Mouse (Mus musculus) ES-E14 (cell line): ENCODE measurements around the gene Dapk1. TPM values are rescaled to one million over a fixed set of nuclear protein-coding genes. Genes with fewer than 3 reads are reported as not detected.

ENCODE experiments used
- DNase-seq: peaks from one replicate; pipeline ENCODE4 v3.0.0-alpha.2; 2013; ENCODE audit warnings: low read depth, low spot score
- H3K27ac ChIP-seq: 2 replicates; pipeline ENCODE4 v1.5.1; 2012; ENCODE audit warnings: low read depth, mild to moderate bottlenecking, low read length, moderate library complexity, mixed read lengths; ENCODE audit not compliant: poor library complexity, insufficient read depth, severe bottlenecking
- H3K36me3 ChIP-seq: 2 replicates; pipeline ENCODE4 v1.6.1; 2012; ENCODE audit warnings: mild to moderate bottlenecking, low read length, moderate library complexity, mixed read lengths; ENCODE audit not compliant: control insufficient read depth, poor library complexity, insufficient read depth, severe bottlenecking
- H3K4me1 ChIP-seq, 2 experiments: fragments of 150-350 bp in 1 of 2; sonication (generic) in 1 of 2; 2 replicates each; pipeline ENCODE4 v1.6.1; 2012; ENCODE audit warnings: low read length in 2 of 2, mild to moderate bottlenecking in 1 of 2, mixed read lengths in 1 of 2; ENCODE audit not compliant: control insufficient read depth in 2 of 2, insufficient read depth in 2 of 2, poor library complexity in 1 of 2
- H3K4me3 ChIP-seq, 2 experiments: fragments of 150-350 bp in 1 of 2; sonication (generic) in 1 of 2; 2 replicates each; pipeline ENCODE4 v1.5.1; 2012; ENCODE audit warnings: low read length in 2 of 2, low read depth in 1 of 2, mild to moderate bottlenecking in 1 of 2, mixed read lengths in 1 of 2; ENCODE audit not compliant: insufficient read depth in 1 of 2, poor library complexity in 1 of 2, severe bottlenecking in 1 of 2
- H3K9ac ChIP-seq: 2 replicates; pipeline ENCODE4 v1.6.1; 2012; ENCODE audit warnings: low read depth, mild to moderate bottlenecking, low read length, mixed read lengths; ENCODE audit not compliant: poor library complexity, insufficient read depth, severe bottlenecking
- H3K9me3 ChIP-seq: fragments of 150-350 bp; sonication (generic); 2 replicates; pipeline ENCODE4 v1.6.1; 2012; ENCODE audit warnings: low read depth, mild to moderate bottlenecking, low read length; ENCODE audit not compliant: control insufficient read depth, insufficient read depth
- CHD2 ChIP-seq: IDR thresholded peaks from 2 replicates; pipeline ENCODE4 v1.6.1; 2014; ENCODE audit warnings: mild to moderate bottlenecking, low read depth, low read length, inconsistent platforms
- HCFC1 ChIP-seq: IDR thresholded peaks from 2 replicates; pipeline ENCODE4 v1.6.1; 2012; ENCODE audit warnings: low read length, inconsistent platforms, borderline replicate concordance; ENCODE audit not compliant: insufficient read depth
- MAFK ChIP-seq: IDR thresholded peaks from 2 replicates; pipeline ENCODE4 v1.6.1; 2014; ENCODE audit warnings: mild to moderate bottlenecking, low read depth, low read length, inconsistent platforms; ENCODE audit not compliant: insufficient read depth
- ZC3H11A ChIP-seq: IDR thresholded peaks from 2 replicates; pipeline ENCODE4 v1.6.1; 2012; ENCODE audit warnings: low read depth, mild to moderate bottlenecking, inconsistent platforms, low read length, borderline replicate concordance
- ZNF384 ChIP-seq: IDR thresholded peaks from 2 replicates; pipeline ENCODE4 v1.6.1; 2012; ENCODE audit warnings: low read depth, low read length, inconsistent platforms
- in situ Hi-C, 2 experiments: fragments of 600-800 bp; cut with MboI; formaldehyde crosslinking; loops; one replicate each; pipeline ENCODE4 v1.15.1; 2025; ENCODE audit warnings: low sequenced_read_pairs in 2 of 2, inconsistent platforms in 1 of 2; ENCODE audit not compliant: unreplicated experiment in 2 of 2
- total RNA-seq: library from RNA; depleted of rRNA; stranded (reverse); fragments of 300-350 nt; gene quantifications from 2 replicates; pipeline ENCODE4 v1.2.3, GENCODE M21; 2012

Gene Dapk1
- total RNA-seq, 1 experiment, result 18.2 TPM

GRCm38 (mm10) chr13:60664058-60664457 lies 62.3 kb downstream of the Dapk1 start:
- Histone ChIP-seq H3K4me1 (no peaks in the 10 kb centered on the region), H3K36me3 (no peaks in the 10 kb centered on the region), H3K27ac (no peak overlapping the region), H3K9me3 (no peaks in the 10 kb centered on the region), H3K4me3 (no peak overlapping the region), H3K9ac (no peak overlapping the region)
- TF ChIP-seq HCFC1 (no peak), ZNF384 (no peak)
- DNase-seq, result no peak
- in situ Hi-C loops, result no loop called here

GRCm38 (mm10) chr13:60664816-60665215 lies 63.1 kb downstream of the Dapk1 start:
- Histone ChIP-seq H3K9me3 (no peaks in the 10 kb centered on the region), H3K9ac (no peak overlapping the region), H3K4me1 (no peaks in the 10 kb centered on the region), H3K4me3 (no peak overlapping the region), H3K36me3 (no peaks in the 10 kb centered on the region), H3K27ac (no peak overlapping the region)
- DNase-seq, result no peak
- TF ChIP-seq ZC3H11A, result no peak
- TF ChIP-seq MAFK, result no peak
- no peak for TF ChIP-seq CHD2
- TF ChIP-seq HCFC1, result no peak
- TF ChIP-seq ZNF384, result no peak
- in situ Hi-C loops, result no loop called here

GRCm38 (mm10) chr13:60665402-60665801 lies 63.7 kb downstream of the Dapk1 start:
- TF ChIP-seq CHD2 (no peak), HCFC1 (no peak), MAFK (no peak), ZNF384 (no peak), ZC3H11A (no peak)
- Histone ChIP-seq H3K4me1 (no peaks in the 10 kb centered on the region), H3K9ac (no peak overlapping the region), H3K36me3 (no peaks in the 10 kb centered on the region), H3K27ac (no peak overlapping the region), H3K9me3 (no peaks in the 10 kb centered on the region), H3K4me3 (no peak overlapping the region)
- DNase-seq, result no peak
- in situ Hi-C loops, result no loop called here

GRCm38 (mm10) chr13:60668036-60668435 lies 66.3 kb downstream of the Dapk1 start:
- in situ Hi-C loops, result no loop called here
- Histone ChIP-seq H3K9me3 (no peaks in the 10 kb centered on the region), H3K4me3 (no peak overlapping the region), H3K4me1 (no peaks in the 10 kb centered on the region), H3K9ac (no peak overlapping the region), H3K27ac (no peak overlapping the region), H3K36me3 (no peaks in the 10 kb centered on the region)
- no peak for DNase-seq
- TF ChIP-seq MAFK, result no peak
- TF ChIP-seq ZC3H11A, result no peak
- TF ChIP-seq ZNF384, result no peak
- TF ChIP-seq HCFC1, result no peak

- in situ Hi-C loops, result no loop called here
- no peak for DNase-seq
- no peak overlapping the region for H3K9ac ChIP-seq
- no peaks in the 10 kb centered on the region for H3K36me3 ChIP-seq
- H3K9me3 ChIP-seq, result no peaks in the 10 kb centered on the region
- TF ChIP-seq CHD2, result no peak
- TF ChIP-seq ZC3H11A, result no peak
- no peak for TF ChIP-seq ZNF384
- TF ChIP-seq MAFK, result no peak
- no peak for TF ChIP-seq HCFC1
- no peaks in the 10 kb centered on the region for H3K4me1 ChIP-seq
- no peak overlapping the region for H3K27ac ChIP-seq
- no peak overlapping the region for H3K4me3 ChIP-seq
These were observed 68.9 kb downstream of the Dapk1 start for GRCm38 (mm10) chr13:60670605-60671004.
